Mouse (Mus musculus): ENCODE measurements around the gene Bcas3. TPM values are rescaled to one million over a fixed set of nuclear protein-coding genes. Genes with fewer than 3 reads are reported as not detected.

The Bcas3 gene
- polyA plus RNA-seq, 1 experiment: 103 TPM

DNA sequence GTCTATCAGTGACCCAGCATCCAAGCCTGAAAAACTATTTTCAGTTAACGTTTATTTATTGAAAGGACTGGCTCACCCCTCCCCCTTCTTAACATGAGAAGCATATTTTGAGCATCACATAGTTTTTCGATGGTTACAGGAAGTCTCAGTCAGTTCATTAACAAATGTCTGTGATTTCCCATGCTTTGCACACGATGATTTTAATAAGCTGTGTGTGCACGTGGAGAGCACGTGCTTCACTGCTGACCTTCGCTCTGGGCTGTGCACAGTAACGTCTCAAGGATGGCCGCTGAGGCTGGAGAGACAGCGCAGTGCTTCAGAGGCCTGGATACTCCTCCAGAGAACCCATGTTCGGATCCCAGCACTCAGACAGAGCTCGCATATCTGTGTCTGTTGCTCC lies 454.4 kb downstream of the Bcas3 start:
- TF ChIP-seq GATA1 (IDR thresholded peaks at IDR 0.05; ENCODE audit: low read length): no peak

DNA sequence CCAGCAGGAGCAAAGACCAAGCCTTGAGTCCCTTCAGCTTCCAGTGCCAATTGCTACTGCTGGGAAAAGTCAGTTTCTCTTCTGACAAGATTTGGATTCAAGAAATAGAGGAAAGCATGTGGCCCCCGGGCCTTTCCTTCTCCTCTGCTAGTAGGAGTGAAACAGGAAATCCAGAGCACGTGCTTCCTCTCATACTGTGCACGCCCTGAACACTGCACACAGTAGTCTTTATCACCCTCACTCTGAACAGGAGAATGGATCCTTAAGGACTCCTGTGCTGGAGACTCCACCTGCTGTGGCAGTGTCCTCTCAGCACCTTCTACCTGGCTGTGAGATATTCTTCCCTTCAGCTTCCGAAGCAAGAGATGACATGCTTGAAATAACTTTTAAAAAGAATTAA lies 458.3 kb downstream of the Bcas3 start:
- TF ChIP-seq GATA1 (IDR thresholded peaks at IDR 0.05; ENCODE audit: low read length): no peak

DNA sequence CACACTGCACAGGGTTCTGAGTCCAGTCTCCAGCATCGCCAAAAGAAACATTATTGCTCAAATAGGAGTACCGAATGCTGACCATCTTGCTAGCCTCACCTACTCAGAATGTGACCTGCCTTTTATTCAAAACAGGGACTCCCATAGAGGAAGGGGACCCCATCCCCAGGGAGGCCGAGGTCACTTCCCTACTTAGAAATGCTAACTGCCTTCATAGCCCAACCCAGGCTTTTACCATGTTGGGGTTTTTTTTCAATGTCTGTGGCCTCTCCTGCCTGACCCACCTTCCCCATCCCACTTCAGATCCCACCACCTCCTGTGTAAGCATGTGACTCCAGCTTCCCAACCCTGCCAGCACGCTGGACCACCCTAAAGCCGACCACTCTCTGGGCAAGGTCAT lies 458.7 kb downstream of the Bcas3 start:
- TF ChIP-seq GATA1 (IDR thresholded peaks at IDR 0.05; ENCODE audit: low read length): no peak

DNA sequence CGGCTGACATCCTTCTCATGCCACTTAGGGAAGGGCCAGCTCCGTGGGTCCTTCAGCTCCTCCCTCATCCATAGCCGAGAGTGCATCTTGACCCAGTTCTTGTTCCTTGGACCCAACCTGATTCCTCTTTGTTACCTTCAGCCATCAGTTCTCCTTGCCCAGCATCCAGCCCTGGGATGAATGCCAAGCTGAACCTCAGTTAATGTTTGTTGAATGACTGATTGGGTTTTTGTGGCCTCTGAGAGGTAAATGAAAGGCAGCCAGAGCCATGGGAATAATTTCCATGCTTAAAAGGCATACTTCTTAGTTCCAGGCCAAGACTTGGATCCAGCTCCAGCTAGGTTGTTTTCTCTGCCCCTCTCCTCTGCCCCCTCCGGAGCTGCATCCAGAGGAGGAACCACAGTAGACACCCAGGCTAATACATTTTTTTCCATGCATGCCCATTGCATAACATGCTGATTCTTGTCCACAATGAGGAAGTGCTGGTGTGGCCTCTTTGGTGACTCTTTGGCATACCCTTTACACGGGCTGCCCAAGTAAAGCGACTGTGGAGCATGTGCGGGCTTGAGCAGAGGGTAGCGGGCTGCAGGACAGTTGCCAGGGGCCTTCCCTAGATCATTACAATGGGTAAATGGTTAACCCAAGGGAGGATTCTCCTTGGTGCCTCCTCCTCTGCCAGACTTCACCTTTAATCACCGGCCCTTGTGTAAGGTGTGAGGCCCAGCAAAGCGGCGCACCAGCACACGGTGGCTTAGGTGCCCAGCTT lies 459.4 kb downstream of the Bcas3 start:
- no peak for TF ChIP-seq GATA1 (IDR thresholded peaks at IDR 0.05; ENCODE audit: low read length)

DNA sequence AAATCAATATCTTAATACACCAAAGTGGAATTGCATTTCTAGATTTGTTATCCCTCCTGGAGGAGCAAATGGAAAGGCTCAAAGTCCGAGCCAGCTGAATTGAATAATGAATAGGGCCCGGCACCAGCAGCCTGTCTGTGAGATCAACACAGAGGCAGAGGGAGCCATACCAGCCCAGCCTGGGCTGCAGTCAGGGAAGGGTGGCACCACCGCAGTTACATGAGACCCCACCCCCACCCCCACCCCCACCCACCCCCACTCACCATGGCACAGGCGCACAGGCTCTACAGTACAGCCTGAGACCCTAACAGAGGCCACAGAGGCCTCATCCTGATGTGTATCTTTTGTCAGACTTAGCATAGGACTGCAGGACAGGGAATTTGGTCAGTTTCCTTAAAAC lies 461.7 kb downstream of the Bcas3 start:
- no peak for TF ChIP-seq GATA1 (IDR thresholded peaks at IDR 0.05; ENCODE audit: low read length)

DNA sequence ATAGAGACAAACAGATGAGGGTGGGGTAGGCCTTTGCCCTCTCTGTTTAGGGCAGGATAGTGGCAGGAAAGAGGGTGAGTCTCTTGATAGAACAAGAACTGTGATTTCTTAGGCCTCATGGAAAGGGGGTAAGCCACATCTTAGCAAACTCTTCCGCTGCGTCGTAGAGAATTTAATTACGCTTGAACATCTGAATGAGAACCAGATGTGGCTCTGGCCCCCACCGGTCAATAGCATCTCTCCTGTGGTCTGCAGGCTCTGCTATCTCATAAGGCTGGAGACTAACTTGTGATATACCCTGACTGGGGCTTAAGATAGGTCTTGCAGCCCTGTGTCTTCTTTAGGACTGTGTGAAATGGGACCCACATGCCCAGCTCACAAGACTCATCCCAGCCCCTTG lies 463.5 kb downstream of the Bcas3 start:
- no peak for TF ChIP-seq GATA1 (IDR thresholded peaks at IDR 0.05; ENCODE audit: low read length)

DNA sequence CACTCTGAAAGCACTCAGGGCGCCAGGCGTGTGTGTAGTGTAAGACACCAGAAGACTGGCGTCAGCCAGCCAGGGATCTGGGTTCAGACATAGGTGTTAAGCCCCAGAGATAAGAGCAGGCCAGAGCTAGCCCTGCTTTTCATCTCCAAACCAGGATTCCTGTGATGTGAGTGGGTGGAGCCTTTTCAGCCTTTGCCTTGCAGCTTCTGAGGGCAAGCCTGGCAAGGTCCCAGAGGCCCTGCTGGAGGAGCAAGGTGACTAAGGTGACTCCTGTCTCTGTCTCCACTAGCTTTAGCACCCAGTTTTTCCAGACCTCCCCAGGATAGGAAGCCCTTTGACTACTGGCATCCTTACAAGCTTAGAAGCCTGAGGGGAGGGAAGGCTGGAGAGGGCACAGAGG lies 465.4 kb downstream of the Bcas3 start:
- TF ChIP-seq GATA1 (IDR thresholded peaks at IDR 0.05; ENCODE audit: low read length): no peak

DNA sequence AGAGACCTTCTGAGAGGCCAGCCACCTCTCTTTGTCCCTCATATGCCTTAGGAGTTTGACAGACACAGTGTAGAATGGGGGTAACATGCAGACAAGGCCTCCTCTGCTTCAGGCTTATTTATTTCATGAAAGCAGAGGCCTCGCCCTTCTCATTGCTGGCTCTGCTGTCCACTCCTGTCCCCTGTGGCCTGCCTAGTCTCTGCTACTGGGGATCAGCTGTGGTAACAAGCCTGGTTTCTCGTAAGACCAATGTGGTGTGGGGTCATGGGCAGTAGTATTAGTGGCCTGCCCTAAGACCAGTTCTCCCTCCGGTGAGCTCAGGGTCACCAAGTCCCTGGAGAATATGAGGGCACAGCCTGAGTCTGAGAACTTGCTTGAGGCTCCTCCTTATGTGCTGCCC lies 468.0 kb downstream of the Bcas3 start:
- no peak for TF ChIP-seq GATA1 (IDR thresholded peaks at IDR 0.05; ENCODE audit: low read length)

DNA sequence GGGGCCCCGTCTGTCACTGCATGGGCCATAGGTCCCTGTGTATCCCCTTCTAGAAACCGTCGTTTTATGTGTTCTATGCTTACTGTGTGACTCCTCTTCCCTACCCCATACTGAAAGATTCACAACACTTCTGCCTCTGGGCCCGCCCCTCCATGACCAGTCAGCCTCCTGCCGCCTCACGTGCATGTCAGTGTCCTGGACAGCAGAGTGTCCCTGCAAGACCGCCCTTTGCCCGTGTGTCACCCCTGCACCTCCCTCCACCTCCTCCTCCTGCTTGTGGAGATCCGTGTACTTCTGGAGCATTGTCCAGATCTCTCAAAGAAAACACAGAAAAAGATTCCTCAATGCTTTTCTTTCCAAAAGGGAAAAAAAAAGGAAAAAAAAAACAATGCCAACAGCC lies 468.7 kb downstream of the Bcas3 start:
- no peak for TF ChIP-seq GATA1 (IDR thresholded peaks at IDR 0.05; ENCODE audit: low read length)

DNA sequence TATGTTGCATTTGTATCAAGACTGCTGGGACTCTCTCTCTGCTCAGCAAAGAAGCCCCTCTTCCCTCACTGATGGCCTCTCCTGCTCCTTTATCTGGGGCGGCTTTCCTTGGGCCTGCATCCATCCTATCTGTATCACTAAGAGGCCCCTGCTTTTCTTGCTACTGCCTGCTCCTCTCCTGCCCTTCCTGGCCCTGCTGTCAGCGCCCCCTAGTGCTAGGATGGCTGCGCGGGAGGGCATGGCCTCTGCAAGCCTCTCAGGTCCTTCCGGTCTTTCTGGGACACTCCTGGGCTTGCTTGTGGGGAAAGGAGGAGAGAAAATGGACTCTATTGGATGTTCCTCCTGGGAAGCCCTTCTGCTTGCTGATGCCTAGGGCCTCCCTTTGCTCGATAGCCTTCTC lies 470.2 kb downstream of the Bcas3 start:
- no peak for TF ChIP-seq GATA1 (IDR thresholded peaks at IDR 0.05; ENCODE audit: low read length)

DNA sequence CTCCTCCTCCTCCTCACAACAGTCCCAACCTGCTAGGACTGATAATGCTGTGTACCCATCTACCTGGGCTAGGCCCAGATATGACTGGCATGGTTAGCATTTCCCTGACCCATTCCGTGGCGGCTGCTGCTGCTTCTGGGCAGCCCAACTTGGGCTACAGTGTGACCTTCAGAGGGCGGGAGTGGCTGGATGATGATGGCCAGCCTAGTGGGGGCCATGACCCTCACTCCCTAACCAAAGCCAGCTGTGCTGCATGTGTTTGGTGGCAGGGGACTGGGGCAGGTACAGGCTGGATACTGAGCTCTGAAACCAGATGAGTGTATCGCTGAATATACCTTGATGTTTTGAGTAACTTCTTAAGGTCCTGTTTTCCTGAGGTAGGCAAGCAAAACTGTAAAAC lies 470.8 kb downstream of the Bcas3 start:
- TF ChIP-seq GATA1 (IDR thresholded peaks at IDR 0.05; ENCODE audit: low read length): no peak

DNA sequence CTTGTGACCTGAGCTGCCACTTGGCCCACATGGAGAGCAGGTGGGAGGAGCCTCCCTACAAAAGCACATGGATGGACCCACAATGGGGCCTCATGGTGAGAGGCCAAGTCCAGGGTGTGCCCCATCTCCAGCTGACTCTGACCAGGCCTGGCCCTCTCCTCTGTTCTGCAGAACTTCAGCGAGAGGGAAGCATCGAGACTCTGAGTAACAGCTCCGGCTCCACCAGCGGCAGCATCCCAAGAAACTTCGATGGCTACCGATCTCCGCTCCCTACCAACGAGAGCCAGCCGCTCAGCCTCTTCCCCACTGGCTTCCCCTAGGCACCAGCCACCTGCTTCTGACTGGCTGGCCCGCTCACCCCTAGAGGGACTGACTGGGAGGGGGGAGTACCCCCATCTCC lies 472.1 kb downstream of the Bcas3 start:
- TF ChIP-seq GATA1 (IDR thresholded peaks at IDR 0.05; ENCODE audit: low read length): no peak

DNA sequence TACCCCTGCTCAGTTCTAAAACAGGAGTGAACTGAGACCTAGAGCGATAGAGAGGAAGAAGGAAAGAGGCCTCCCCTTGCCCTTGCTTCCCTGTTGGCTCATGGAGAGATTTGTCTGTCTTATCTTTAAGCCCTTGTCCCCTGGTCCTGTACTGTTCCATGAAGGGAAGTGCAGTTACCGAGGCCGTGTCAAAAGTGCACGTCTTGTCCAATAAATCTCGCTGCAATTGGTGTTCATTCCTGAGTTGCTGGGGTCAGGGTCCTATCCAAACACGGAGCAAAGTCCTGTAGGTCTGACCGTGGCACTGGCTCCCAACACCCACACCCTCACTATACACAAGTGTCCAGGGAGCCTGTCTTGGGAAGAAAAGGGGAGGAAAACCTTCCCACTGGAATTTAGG lies 472.9 kb downstream of the Bcas3 start:
- no peak for TF ChIP-seq GATA1 (IDR thresholded peaks at IDR 0.05; ENCODE audit: low read length)

DNA sequence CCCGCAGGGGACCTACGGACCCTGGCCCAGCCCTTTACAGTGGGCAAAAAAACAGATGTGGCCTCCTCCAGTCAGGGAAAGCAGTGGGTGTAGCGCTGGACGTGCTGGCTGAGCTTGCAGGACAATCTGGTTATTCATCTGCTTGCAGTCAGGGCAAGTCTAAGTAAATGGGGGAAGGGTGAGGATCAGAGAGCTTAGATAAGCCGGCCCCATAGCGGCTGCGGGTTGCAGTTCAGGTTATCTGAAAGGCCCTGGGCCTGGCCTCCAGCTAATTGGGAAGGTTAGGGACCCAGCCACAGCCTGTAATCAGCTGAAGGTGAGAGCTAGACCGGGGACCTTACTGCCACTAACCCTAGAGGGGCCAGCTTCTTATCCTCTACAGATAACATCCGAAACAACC lies 474.4 kb downstream of the Bcas3 start:
- peak; percentile 34 for TF ChIP-seq GATA1 (IDR thresholded peaks at IDR 0.05; ENCODE audit: low read length)

DNA sequence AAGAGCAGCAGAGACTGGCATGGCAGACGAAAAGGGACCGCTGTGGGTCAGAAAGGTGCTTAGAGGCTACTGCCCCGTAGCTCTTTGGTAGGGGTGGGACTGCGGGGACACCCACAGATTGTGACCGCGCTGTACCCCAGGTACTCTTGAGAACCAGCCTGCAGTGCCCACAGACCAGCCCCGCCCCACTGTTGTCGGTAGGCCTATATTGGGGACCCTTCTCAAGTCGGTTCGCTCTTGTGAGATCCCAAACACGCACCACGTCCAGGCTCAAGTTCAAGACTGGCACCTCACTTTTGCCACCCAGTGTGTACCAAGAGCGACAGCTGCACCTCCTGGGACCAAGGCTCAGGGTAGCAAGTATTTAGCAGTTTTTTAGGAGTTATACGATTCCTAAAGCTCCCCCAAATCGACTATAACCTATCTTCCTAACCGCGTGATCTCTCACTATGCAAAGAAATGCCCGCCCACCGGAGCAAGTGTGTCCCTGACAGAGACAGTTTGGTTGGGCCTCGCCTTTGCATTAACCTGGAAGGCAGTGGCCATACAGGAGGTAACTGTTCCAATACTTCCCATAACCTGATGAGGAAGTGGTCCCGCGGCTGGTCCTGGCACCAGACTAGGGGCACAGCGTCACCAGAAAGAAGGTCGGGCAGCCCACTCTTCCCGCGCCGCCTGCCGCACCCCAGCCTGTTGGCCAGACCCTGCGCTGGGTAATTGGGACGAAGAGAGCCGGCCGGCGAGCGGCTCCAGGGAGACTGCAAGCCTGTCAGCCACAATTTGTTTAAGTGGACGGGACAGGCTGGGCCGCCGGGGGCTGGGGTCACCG lies 475.9 kb downstream of the Bcas3 start:
- no peak for TF ChIP-seq GATA1 (IDR thresholded peaks at IDR 0.05; ENCODE audit: low read length)

DNA sequence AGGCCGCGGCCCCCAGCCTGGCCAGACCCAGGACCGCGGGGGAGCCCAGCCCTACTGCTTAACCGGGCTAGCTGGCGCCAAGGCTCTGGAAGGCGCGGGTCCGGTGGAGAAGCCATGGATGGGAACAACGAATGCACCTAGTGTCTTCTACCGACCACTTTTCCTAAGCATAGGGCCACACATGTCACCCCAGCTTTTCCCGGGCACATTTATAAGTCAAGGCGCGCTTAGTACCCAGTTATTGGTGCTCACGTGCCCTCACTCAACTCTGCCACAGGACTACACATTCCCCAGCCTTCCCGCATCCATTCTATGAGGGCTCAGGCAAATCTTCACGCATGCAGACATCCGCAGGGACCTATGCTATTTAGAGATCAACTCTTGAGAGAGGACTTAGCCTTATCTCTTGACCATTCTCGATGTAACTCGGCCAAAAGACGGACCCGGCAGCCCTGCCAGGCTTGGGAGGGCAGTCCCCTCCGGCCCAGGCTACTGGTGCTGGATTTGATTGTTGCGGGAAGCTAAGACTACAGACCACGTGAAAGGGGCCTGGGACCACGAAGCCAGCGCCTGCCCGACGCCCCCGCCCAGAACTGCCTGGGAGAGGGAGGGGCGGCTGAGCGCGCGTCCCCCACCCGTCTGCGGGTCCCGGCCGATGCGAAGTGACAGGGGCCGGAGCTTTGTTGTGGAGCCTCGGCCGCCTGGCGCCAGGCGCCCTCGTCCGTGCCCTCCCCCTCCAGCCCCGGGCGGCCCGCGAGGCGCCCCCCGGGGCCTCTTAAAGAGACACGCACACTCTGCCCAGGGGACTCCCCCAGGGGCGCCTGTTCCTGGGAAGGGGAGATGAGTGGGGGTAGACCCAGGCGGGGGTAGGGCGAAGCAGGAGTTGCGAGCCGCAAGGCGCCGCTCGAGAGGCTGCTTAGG lies 476.8 kb downstream of the Bcas3 start:
- TF ChIP-seq GATA1 (IDR thresholded peaks at IDR 0.05; ENCODE audit: low read length): no peak
